Mouse (Mus musculus): ENCODE data around the gene Olfr1444. TPM values are rescaled to one million over a fixed set of nuclear protein-coding genes. Genes with fewer than 3 reads are reported as not detected.
A peak's percentile ranks its signal among the peaks of the same experiment; 100 is the strongest.

The Olfr1444 gene
- total and polyA plus RNA-seq, 2 experiments from 2014 or later, result not detected

GRCm38 (mm10) chr19:12830823-12831430 is 26.2 kb upstream of the Olfr1444 start:
- Histone ChIP-seq H3K4me3 (ENCODE audit: low read depth, low read length) (no peak overlapping the region), H3K4me2 (ENCODE audit: low read depth, low read length, poor library complexity, severe bottlenecking) (no peak overlapping the region), H3K27ac (ENCODE audit: low read depth, low read length) (no peak overlapping the region), H3K27me3 (ENCODE audit: insufficient read depth, low read length) (no peaks in the 10 kb centered on the region), H3K36me3 (ENCODE audit: insufficient read depth, low read length) (no peaks in the 10 kb centered on the region), H3K9ac (replicated peaks; ENCODE audit: low read length, poor library complexity, severe bottlenecking) (no peak overlapping the region), H3K4me1 (ENCODE audit: insufficient read depth, low read length) (no peaks in the 10 kb centered on the region), H3K9me3 (ENCODE audit: low read length) (no peaks in the 10 kb centered on the region)
- TF ChIP-seq CTCF (IDR thresholded peaks at IDR 0.05), result no peak
- ATAC-seq (ENCODE audit: low FRiP score), result no peak
- peak; percentile 10 for DNase-seq (ENCODE audit: low spot score)
- 77% methylated on average over 2 of the region's 2 CpGs for WGBS

- no peak overlapping the region for H3K27ac ChIP-seq (ENCODE audit: low read depth, low read length)
- ATAC-seq (ENCODE audit: low FRiP score) (no peak), DNase-seq (ENCODE audit: low spot score) (no peak)
- 78% methylated on average over 1 of the region's 1 CpGs for WGBS
- H3K27me3 ChIP-seq (ENCODE audit: insufficient read depth, low read length), result no peaks in the 10 kb centered on the region
- H3K36me3 ChIP-seq (ENCODE audit: insufficient read depth, low read length), result no peaks in the 10 kb centered on the region
- no peaks in the 10 kb centered on the region for H3K4me1 ChIP-seq (ENCODE audit: insufficient read depth, low read length)
- H3K4me3 ChIP-seq (ENCODE audit: low read depth, low read length), result no peak overlapping the region
- no peak overlapping the region for H3K4me2 ChIP-seq (ENCODE audit: low read depth, low read length, poor library complexity, severe bottlenecking)
- no peaks in the 10 kb centered on the region for H3K9me3 ChIP-seq (ENCODE audit: low read length)
- no peak overlapping the region for H3K9ac ChIP-seq (replicated peaks; ENCODE audit: low read length, poor library complexity, severe bottlenecking)
- TF ChIP-seq CTCF (IDR thresholded peaks at IDR 0.05), result no peak
Observed at GRCm38 (mm10) chr19:12831559-12831958, 25.5 kb upstream of the Olfr1444 start.

GRCm38 (mm10) chr19:12833625-12834024 is 23.5 kb upstream of the Olfr1444 start:
- DNase-seq (ENCODE audit: low spot score), result no peak
- no peaks in the 10 kb centered on the region for H3K36me3 ChIP-seq (ENCODE audit: insufficient read depth, low read length)
- TF ChIP-seq CTCF (IDR thresholded peaks at IDR 0.05), result no peak
- H3K4me3 ChIP-seq (ENCODE audit: low read depth, low read length), result no peak overlapping the region
- no peaks in the 10 kb centered on the region for H3K9me3 ChIP-seq (ENCODE audit: low read length)
- no peak overlapping the region for H3K9ac ChIP-seq (replicated peaks; ENCODE audit: low read length, poor library complexity, severe bottlenecking)
- H3K27ac ChIP-seq (ENCODE audit: low read depth, low read length), result no peak overlapping the region
- ATAC-seq (ENCODE audit: low FRiP score), result no peak
- WGBS, result 85% methylated on average over 3 of the region's 3 CpGs
- H3K27me3 ChIP-seq (ENCODE audit: insufficient read depth, low read length), result no peaks in the 10 kb centered on the region
- H3K4me2 ChIP-seq (ENCODE audit: low read depth, low read length, poor library complexity, severe bottlenecking), result no peak overlapping the region
- no peaks in the 10 kb centered on the region for H3K4me1 ChIP-seq (ENCODE audit: insufficient read depth, low read length)

GRCm38 (mm10) chr19:12838507-12838906 is 18.6 kb upstream of the Olfr1444 start:
- Histone ChIP-seq H3K36me3 (ENCODE audit: insufficient read depth, low read length) (no peaks in the 10 kb centered on the region), H3K4me2 (ENCODE audit: low read depth, low read length, poor library complexity, severe bottlenecking) (no peak overlapping the region), H3K4me3 (ENCODE audit: low read depth, low read length) (no peak overlapping the region), H3K27me3 (ENCODE audit: insufficient read depth, low read length) (no peaks in the 10 kb centered on the region), H3K4me1 (ENCODE audit: insufficient read depth, low read length) (no peaks in the 10 kb centered on the region), H3K9me3 (ENCODE audit: low read length) (no peaks in the 10 kb centered on the region), H3K27ac (ENCODE audit: low read depth, low read length) (no peak overlapping the region), H3K9ac (replicated peaks; ENCODE audit: low read length, poor library complexity, severe bottlenecking) (no peak overlapping the region)
- no peak for TF ChIP-seq CTCF (IDR thresholded peaks at IDR 0.05)
- ATAC-seq (ENCODE audit: low FRiP score) (no peak), DNase-seq (ENCODE audit: low spot score) (no peak)
- WGBS, result 92% methylated on average over 1 of the region's 1 CpGs

- Histone ChIP-seq H3K4me2 (ENCODE audit: low read depth, low read length, poor library complexity, severe bottlenecking) (no peak within 1 kb of the TSS), H3K4me1 (ENCODE audit: insufficient read depth, low read length) (no peaks in the 10 kb centered on the region), H3K9ac (replicated peaks; ENCODE audit: low read length, poor library complexity, severe bottlenecking) (no peak within 1 kb of the TSS), H3K27ac (ENCODE audit: low read depth, low read length) (no peak within 1 kb of the TSS), H3K36me3 (ENCODE audit: insufficient read depth, low read length) (no peaks in the 10 kb centered on the region), H3K4me3 (ENCODE audit: low read depth, low read length) (no peak within 1 kb of the TSS), H3K9me3 (ENCODE audit: low read length) (no peaks in the 10 kb centered on the region), H3K27me3 (ENCODE audit: insufficient read depth, low read length) (no peaks in the 10 kb centered on the region)
- no peak for DNase-seq (ENCODE audit: low spot score)
- TF ChIP-seq CTCF (IDR thresholded peaks at IDR 0.05), result no peak
- no peak for ATAC-seq (ENCODE audit: low FRiP score)
Observed at GRCm38 (mm10) chr19:12846382-12846781, 10.7 kb upstream of the Olfr1444 start, which contains the start of gene Gm5244. Gene Gm5244 (plus strand): TSS chr19:12846682.

GRCm38 (mm10) chr19:12883555-12883954 is 26.5 kb downstream of the Olfr1444 start, which contains the start of gene Olfr1445:
Gene Olfr1445 (plus strand): TSS chr19:12883855.
- Histone ChIP-seq H3K27me3 (ENCODE audit: insufficient read depth, low read length) (no peaks in the 10 kb centered on the region), H3K4me2 (ENCODE audit: low read depth, low read length, poor library complexity, severe bottlenecking) (no peak within 1 kb of the TSS), H3K4me1 (ENCODE audit: insufficient read depth, low read length) (no peaks in the 10 kb centered on the region), H3K27ac (ENCODE audit: low read depth, low read length) (no peak within 1 kb of the TSS), H3K9me3 (ENCODE audit: low read length) (no peaks in the 10 kb centered on the region), H3K36me3 (ENCODE audit: insufficient read depth, low read length) (no peaks in the 10 kb centered on the region), H3K4me3 (ENCODE audit: low read depth, low read length) (no peak within 1 kb of the TSS), H3K9ac (replicated peaks; ENCODE audit: low read length, poor library complexity, severe bottlenecking) (no peak within 1 kb of the TSS)
- WGBS, result 82% methylated on average over 2 of the region's 2 CpGs
- no peak for DNase-seq (ENCODE audit: low spot score)
- no peak for ATAC-seq (ENCODE audit: low FRiP score)
- TF ChIP-seq CTCF (IDR thresholded peaks at IDR 0.05), result no peak

Data from midbrain, postnatal 0 days (tissue).